Mouse (Mus musculus) G1E (cell line): Measurements from ENCODE around the gene AC134908.4.

Source experiments
- CTCF ChIP-seq: IDR thresholded peaks from 2 replicates; pipeline ENCODE4 v1.5.1; 2012; ENCODE audit warnings: low read depth, low read length, inconsistent platforms, mixed read lengths
- GATA1 ChIP-seq: IDR thresholded peaks from 2 replicates; pipeline ENCODE4 v1.6.1; 2012; ENCODE audit warnings: borderline replicate concordance, low read length, inconsistent platforms, mixed read lengths
- GATA2 ChIP-seq: IDR thresholded peaks from 2 replicates; pipeline ENCODE4 v1.6.1; 2012; ENCODE audit warnings: low read depth, low read length, inconsistent platforms, borderline replicate concordance
- POLR2AphosphoS5 ChIP-seq: IDR thresholded peaks from 2 replicates; pipeline ENCODE4 v1.6.1; 2012; ENCODE audit warnings: low read depth, low read length, inconsistent platforms; ENCODE audit not compliant: insufficient replicate concordance

DNA sequence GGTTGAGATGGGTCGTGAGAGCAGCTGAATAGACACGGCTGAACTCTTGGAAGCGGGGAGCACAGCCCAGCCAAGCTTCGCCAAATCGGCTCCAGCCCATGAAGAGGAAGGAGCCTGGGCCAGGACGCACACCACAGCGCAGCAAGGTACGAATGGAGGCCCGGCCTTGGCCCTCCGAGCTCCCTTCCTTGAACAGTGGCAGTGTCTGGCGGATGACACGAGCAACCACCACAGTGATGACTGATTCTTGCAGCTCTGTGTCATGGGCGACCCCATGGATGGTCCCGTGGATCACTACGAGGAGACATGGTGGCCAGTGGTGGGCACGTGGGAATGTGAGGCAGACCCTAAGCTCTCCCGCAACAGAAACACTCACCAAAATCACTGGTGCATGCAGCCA lies 461 bp downstream of the AC134908.4 start:
- TF ChIP-seq CTCF (no peak), POLR2AphosphoS5 (no peak), GATA1 (no peak), GATA2 (no peak)
